10 mouse cellular contexts compared by ENCODE assay signal in the genomic region with DNA sequence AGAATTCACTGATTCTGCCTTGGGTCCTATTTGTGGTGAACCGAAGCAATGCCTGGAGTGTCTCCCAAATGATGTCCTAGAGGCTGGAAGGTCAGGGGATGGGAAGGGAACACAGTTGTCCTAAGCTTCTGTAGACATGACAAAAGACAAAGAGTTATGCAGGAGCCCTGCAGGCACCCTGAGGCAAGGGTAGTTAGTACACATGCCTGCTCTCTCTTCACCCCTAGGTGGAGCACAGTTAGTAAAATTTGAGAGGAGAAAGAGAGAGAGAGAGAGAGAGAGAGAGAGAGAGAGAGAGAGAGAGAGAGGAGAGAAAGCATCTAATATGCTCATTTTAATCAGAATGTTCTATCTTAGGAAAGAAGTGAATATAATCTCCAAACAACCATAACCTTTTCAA.
DNase-seq lines count a peak whose midpoint lies in the region; ATAC-seq and TF ChIP-seq lines count a peak whose summit lies in the region.
"Had no signal": no experiment of that assay in that cellular context is flagged by ENCODE, and none has a peak within 500 bp of the region (broad histone marks: within the 10 kb centered on the region; RNA-seq: fewer than 3 reads in every experiment).

No protein-coding gene starts in this region.

- no peaks in the 10 kb centered on the region for H3K27me3 ChIP-seq in embryonic facial prominence, embryonic 14.5 days (replicated peaks; ENCODE audit: control insufficient read depth, insufficient read depth, low read length)
- H3K27me3 ChIP-seq in embryonic facial prominence, embryonic 10.5 days (replicated peaks; ENCODE audit: low read depth, poor library complexity, severe bottlenecking): no peaks in the 10 kb centered on the region
- no peaks in the 10 kb centered on the region for H3K27me3 ChIP-seq in kidney, postnatal 0 days (ENCODE audit: insufficient read depth, low read length)
- no peaks in the 10 kb centered on the region for H3K27me3 ChIP-seq in midbrain, embryonic 14.5 days (ENCODE audit: control insufficient read depth, insufficient read depth, low read length)
- no peaks in the 10 kb centered on the region for H3K27me3 ChIP-seq in midbrain, embryonic 13.5 days
- H3K27me3 ChIP-seq in stomach, postnatal 0 days (ENCODE audit: control insufficient read depth, insufficient read depth, low read length): no peaks in the 10 kb centered on the region
- H3K27me3 ChIP-seq: limb, embryonic 12.5 days had no signal

- 60% methylated on average over 1 of the region's 1 CpGs for WGBS in embryonic facial prominence, embryonic 14.5 days
- 55% methylated on average over 1 of the region's 1 CpGs for WGBS in embryonic facial prominence, embryonic 10.5 days
- WGBS in kidney, postnatal 0 days: 76% methylated on average over 1 of the region's 1 CpGs
- 53% methylated on average over 1 of the region's 1 CpGs for WGBS in midbrain, embryonic 14.5 days
- WGBS in midbrain, embryonic 13.5 days: 71% methylated on average over 1 of the region's 1 CpGs
- WGBS in stomach, postnatal 0 days: 86% methylated on average over 1 of the region's 1 CpGs

- peak; percentile 35 for DNase-seq in embryonic facial prominence, embryonic 14.5 days (ENCODE audit: low spot score)
- no peak for DNase-seq in embryonic facial prominence, embryonic 10.5 days (ENCODE audit: low spot score)
- peak; percentile 61 for DNase-seq in kidney, postnatal 0 days (ENCODE audit: low spot score)
- DNase-seq in kidney, adult 8-10 months: no peak
- DNase-seq in midbrain, embryonic 14.5 days: peak; percentile 79
- no peak for DNase-seq in stomach, postnatal 0 days (ENCODE audit: low spot score)
- DNase-seq in urinary bladder, postnatal 36 days (ENCODE audit: low spot score in 2 of 2): no peak
- DNase-seq: cerebellum, postnatal 36 days had no signal

- H3K9ac ChIP-seq in embryonic facial prominence, embryonic 14.5 days (ENCODE audit: low read depth, low read length): no peak overlapping the region
- H3K9ac ChIP-seq in kidney, postnatal 0 days (ENCODE audit: low read depth, low read length): no peak overlapping the region
- H3K9ac ChIP-seq in midbrain, embryonic 14.5 days (replicated peaks; ENCODE audit: low read length): no peak overlapping the region
- H3K9ac ChIP-seq in midbrain, embryonic 13.5 days (replicated peaks): no peak overlapping the region
- H3K9ac ChIP-seq in stomach, postnatal 0 days (ENCODE audit: low read length): no peak overlapping the region
- H3K9ac ChIP-seq: limb, embryonic 12.5 days had no signal

- H3K4me1 ChIP-seq in embryonic facial prominence, embryonic 14.5 days (ENCODE audit: control insufficient read depth, insufficient read depth, low read length): peaks cover 12% of the 10 kb centered on the region
- peaks cover 15% of the 10 kb centered on the region for H3K4me1 ChIP-seq in embryonic facial prominence, embryonic 10.5 days
- no peaks in the 10 kb centered on the region for H3K4me1 ChIP-seq in kidney, postnatal 0 days (replicated peaks; ENCODE audit: insufficient read depth, low read length)
- peaks cover 16% of the 10 kb centered on the region for H3K4me1 ChIP-seq in midbrain, embryonic 14.5 days (ENCODE audit: control insufficient read depth, insufficient read depth, low read length)
- peaks cover 16% of the 10 kb centered on the region for H3K4me1 ChIP-seq in midbrain, embryonic 13.5 days (replicated peaks)
- H3K4me1 ChIP-seq in stomach, postnatal 0 days (replicated peaks; ENCODE audit: control insufficient read depth, insufficient read depth): no peaks in the 10 kb centered on the region

- TF ChIP-seq CTCF in kidney, postnatal 0 days (IDR thresholded peaks at IDR 0.05; ENCODE audit: low read depth): peak; percentile 57
- peak; percentile 58 for TF ChIP-seq CTCF in stomach, postnatal 0 days (IDR thresholded peaks at IDR 0.05; ENCODE audit: low read depth)

- TF ChIP-seq EP300 in stomach, postnatal 0 days (optimal IDR thresholded peaks at IDR 0.05): no peak

- H3K4me3 ChIP-seq in embryonic facial prominence, embryonic 14.5 days (ENCODE audit: low read depth, low read length): no peak overlapping the region
- H3K4me3 ChIP-seq in embryonic facial prominence, embryonic 10.5 days: no peak overlapping the region
- no peak overlapping the region for H3K4me3 ChIP-seq in kidney, postnatal 0 days (replicated peaks; ENCODE audit: low read depth, low read length)
- no peak overlapping the region for H3K4me3 ChIP-seq in midbrain, embryonic 14.5 days (replicated peaks; ENCODE audit: low read depth, low read length)
- H3K4me3 ChIP-seq in midbrain, embryonic 13.5 days (replicated peaks): no peak overlapping the region
- H3K4me3 ChIP-seq in stomach, postnatal 0 days (ENCODE audit: low read depth, low read length): no peak overlapping the region
- H3K4me3 ChIP-seq: limb, embryonic 12.5 days had no signal

- no peak overlapping the region for H3K27ac ChIP-seq in embryonic facial prominence, embryonic 14.5 days (replicated peaks; ENCODE audit: low read depth, low read length)
- H3K27ac ChIP-seq in embryonic facial prominence, embryonic 10.5 days (replicated peaks): no peak overlapping the region
- H3K27ac ChIP-seq in kidney, postnatal 0 days: no peak overlapping the region
- H3K27ac ChIP-seq in midbrain, embryonic 14.5 days (replicated peaks; ENCODE audit: low read depth, low read length): no peak overlapping the region
- no peak overlapping the region for H3K27ac ChIP-seq in midbrain, embryonic 13.5 days
- H3K27ac ChIP-seq in stomach, postnatal 0 days (replicated peaks): no peak overlapping the region
- H3K27ac ChIP-seq: limb, embryonic 12.5 days had no signal

- H3K9me3 ChIP-seq in embryonic facial prominence, embryonic 14.5 days (ENCODE audit: control insufficient read depth, low read length): no peaks in the 10 kb centered on the region
- H3K9me3 ChIP-seq in embryonic facial prominence, embryonic 10.5 days: no peaks in the 10 kb centered on the region
- H3K9me3 ChIP-seq in kidney, postnatal 0 days (replicated peaks; ENCODE audit: low read length): no peaks in the 10 kb centered on the region
- H3K9me3 ChIP-seq in midbrain, embryonic 14.5 days (ENCODE audit: control insufficient read depth, low read length): no peaks in the 10 kb centered on the region
- no peaks in the 10 kb centered on the region for H3K9me3 ChIP-seq in midbrain, embryonic 13.5 days
- H3K9me3 ChIP-seq in stomach, postnatal 0 days (ENCODE audit: control insufficient read depth, low read length): no peaks in the 10 kb centered on the region
- H3K9me3 ChIP-seq: limb, embryonic 12.5 days had no signal

- H3K4me2 ChIP-seq in embryonic facial prominence, embryonic 14.5 days (ENCODE audit: low read depth, low read length): no peak overlapping the region
- no peak overlapping the region for H3K4me2 ChIP-seq in kidney, postnatal 0 days (ENCODE audit: low read length)
- H3K4me2 ChIP-seq in midbrain, embryonic 14.5 days (ENCODE audit: low read length): no peak overlapping the region
- no peak overlapping the region for H3K4me2 ChIP-seq in midbrain, embryonic 13.5 days (replicated peaks)
- H3K4me2 ChIP-seq in stomach, postnatal 0 days (replicated peaks; ENCODE audit: low read depth): no peak overlapping the region
- H3K4me2 ChIP-seq: limb, embryonic 12.5 days had no signal

- H3K36me3 ChIP-seq in embryonic facial prominence, embryonic 14.5 days (ENCODE audit: control insufficient read depth, insufficient read depth, low read length): no peaks in the 10 kb centered on the region
- H3K36me3 ChIP-seq in embryonic facial prominence, embryonic 10.5 days (replicated peaks): no peaks in the 10 kb centered on the region
- H3K36me3 ChIP-seq in kidney, postnatal 0 days (ENCODE audit: insufficient read depth, low read length): no peaks in the 10 kb centered on the region
- H3K36me3 ChIP-seq in midbrain, embryonic 14.5 days (ENCODE audit: control insufficient read depth, insufficient read depth, low read length): no peaks in the 10 kb centered on the region
- no peaks in the 10 kb centered on the region for H3K36me3 ChIP-seq in midbrain, embryonic 13.5 days
- no peaks in the 10 kb centered on the region for H3K36me3 ChIP-seq in stomach, postnatal 0 days (ENCODE audit: control insufficient read depth, insufficient read depth, low read length)
- H3K36me3 ChIP-seq: limb, embryonic 12.5 days had no signal

- no peak for ATAC-seq in embryonic facial prominence, embryonic 14.5 days (ENCODE audit: low read depth)
- no peak for ATAC-seq in kidney, postnatal 0 days (replicated peaks; ENCODE audit: low FRiP score, low read depth)
- ATAC-seq in midbrain, embryonic 14.5 days (ENCODE audit: low FRiP score, low TSS enrichment): no peak
- ATAC-seq in midbrain, embryonic 13.5 days: no peak
- ATAC-seq in stomach, postnatal 0 days (ENCODE audit: low FRiP score, low TSS enrichment): no peak

Comparison
In these comparisons a context has a peak if more than half of its experiments do, and no peak if none do; other contexts are left out.
1. DNase-seq: peak in embryonic facial prominence, embryonic 14.5 days (single experiment), kidney, postnatal 0 days (single experiment) and midbrain, embryonic 14.5 days (single experiment); none in embryonic facial prominence, embryonic 10.5 days (single experiment), kidney, adult 8-10 months (0 of 2), stomach, postnatal 0 days (single experiment) and urinary bladder, postnatal 36 days (0 of 2).